Mouse (Mus musculus) limb, embryonic 13.5 days (tissue): ENCODE measurements at regions not wholly inside any gene's neighbourhood (a gene's known extent, or its start where the extent isn't known, plus 50 kb on each side); places are given as distances from the start of the nearest gene placed in this dataset.

Experiments
- ATAC-seq: fragments of 200-750 bp; cut with Nextera tagmentation; 2 replicates; pipeline ENCODE4 v1.8.0; 2017; ENCODE audit warnings: low read depth, moderate number of reproducible peaks, moderate TSS enrichment; ENCODE audit not compliant: low FRiP score
- H3K27ac ChIP-seq: fragments of 300-500 bp; sonication (generic); 2 replicates; pipeline ENCODE4 v1.5.1; 2015; ENCODE audit warnings: inconsistent platforms, mild to moderate bottlenecking, moderate library complexity
- H3K27me3 ChIP-seq: fragments of 300-500 bp; sonication (generic); 2 replicates; pipeline ENCODE4 v1.6.1; 2015; ENCODE audit warnings: mild to moderate bottlenecking, inconsistent platforms
- H3K36me3 ChIP-seq: fragments of 300-500 bp; sonication (generic); 2 replicates; pipeline ENCODE4 v1.6.1; 2015; ENCODE audit warnings: inconsistent platforms, mild to moderate bottlenecking, moderate library complexity
- H3K4me1 ChIP-seq: fragments of 300-500 bp; sonication (generic); 2 replicates; pipeline ENCODE4 v1.6.1; 2015; ENCODE audit warnings: inconsistent platforms
- H3K4me2 ChIP-seq: fragments of 300-500 bp; sonication (generic); replicated peaks from 2 replicates; pipeline ENCODE4 v1.6.1; 2015; ENCODE audit warnings: inconsistent platforms, mild to moderate bottlenecking, moderate library complexity
- H3K4me3 ChIP-seq: fragments of 300-500 bp; sonication (generic); 2 replicates; pipeline ENCODE4 v1.5.1; 2015; ENCODE audit warnings: moderate library complexity, mild to moderate bottlenecking, inconsistent platforms
- H3K9ac ChIP-seq: fragments of 300-500 bp; sonication (generic); 2 replicates; pipeline ENCODE4 v1.6.1; 2015; ENCODE audit warnings: mild to moderate bottlenecking, inconsistent platforms
- H3K9me3 ChIP-seq: fragments of 300-500 bp; sonication (generic); 2 replicates; pipeline ENCODE4 v1.6.1; 2016; ENCODE audit warnings: inconsistent platforms
- WGBS: fragments of 180-500 bp; shearing (Covaris S2); methylation state at CpG from one replicate; pipeline ENCODE4 v1.1.7; 2015; 5-methylcytosine and 5-hydroxymethylcytosine counted together

DNA sequence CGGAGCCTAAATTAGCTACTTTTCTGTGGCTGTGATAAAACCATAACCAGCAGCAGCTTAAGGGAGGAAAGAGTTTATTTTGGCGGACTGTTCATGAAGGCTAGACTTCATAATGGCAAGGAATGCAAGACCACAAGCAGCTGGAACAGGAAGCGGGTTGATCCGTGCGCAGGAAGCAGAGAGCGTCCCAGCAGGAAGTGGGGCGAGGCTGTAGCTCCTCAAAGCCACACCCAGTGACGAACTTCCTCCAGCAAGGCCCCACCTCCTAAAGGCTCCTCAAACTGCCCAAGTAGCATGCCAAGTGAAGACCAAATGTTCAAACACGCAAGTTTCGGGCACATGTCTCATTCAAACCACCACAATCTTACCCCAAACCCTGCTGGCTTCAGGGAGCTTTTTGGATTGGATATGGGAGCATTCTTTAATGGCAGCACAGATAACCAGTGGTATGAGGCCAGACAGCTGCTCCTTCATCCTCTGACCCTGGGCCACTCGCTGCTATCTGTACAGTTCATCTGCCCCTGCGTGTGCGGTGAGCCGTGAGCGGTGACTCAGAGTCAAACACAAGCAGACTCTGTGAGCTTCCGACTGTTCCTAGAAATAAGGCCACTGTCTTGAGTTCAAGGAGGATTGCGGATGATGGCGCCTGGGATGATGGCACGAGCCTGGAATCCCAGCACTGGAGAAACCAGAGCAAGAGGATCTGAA, 109.8 kb downstream of the Kctd15 start:
- Histone ChIP-seq H3K27ac (no peak overlapping the region), H3K9me3 (peaks cover 5% of the 10 kb centered on the region; the same call in 1 of the 2 replicates)
- 80% methylated on average over 19 of the region's 19 CpGs for WGBS

DNA sequence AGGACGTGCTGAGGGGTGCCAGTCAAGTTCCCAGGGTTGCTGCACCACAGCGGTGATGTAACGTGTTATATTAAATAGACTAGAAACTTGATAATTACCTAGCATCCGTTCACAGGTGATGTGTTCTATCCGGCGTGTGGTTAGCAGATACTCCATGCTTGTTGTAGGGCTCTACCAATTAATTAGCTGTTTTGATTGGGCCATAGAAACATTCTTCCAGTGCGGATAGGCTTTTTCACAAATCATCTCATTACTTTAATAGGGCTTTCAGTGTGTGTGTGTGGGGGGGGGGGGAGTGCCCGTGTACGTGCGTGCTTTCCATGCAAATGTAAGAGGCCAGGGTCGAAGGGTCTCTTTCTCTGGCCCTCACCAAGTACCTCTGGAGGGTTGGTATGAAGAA, 110.6 kb downstream of the Kctd15 start:
- Histone ChIP-seq H3K36me3 (no peaks in the 10 kb centered on the region), H3K9me3 (peaks cover 5% of the 10 kb centered on the region; the same call in 1 of the 2 replicates), H3K27me3 (no peaks in the 10 kb centered on the region), H3K4me1 (0 out of 2 replicates have a peak, but pooled peaks cover 2% of the 10 kb centered on the region), H3K4me2 (no peak overlapping the region), H3K4me3 (no peak overlapping the region), H3K9ac (no peak overlapping the region), H3K27ac (no peak overlapping the region)
- ATAC-seq: no peak
- WGBS: 85% methylated on average over 11 of the region's 11 CpGs

More for the DNA sequence above, 109.8 kb downstream of the Kctd15 start:
- Histone ChIP-seq H3K4me1 (no peaks in the 10 kb centered on the region), H3K4me2 (no peak overlapping the region), H3K4me3 (no peak overlapping the region), H3K9ac (no peak overlapping the region), H3K27me3 (no peaks in the 10 kb centered on the region), H3K36me3 (no peaks in the 10 kb centered on the region)
- no peak for ATAC-seq

DNA sequence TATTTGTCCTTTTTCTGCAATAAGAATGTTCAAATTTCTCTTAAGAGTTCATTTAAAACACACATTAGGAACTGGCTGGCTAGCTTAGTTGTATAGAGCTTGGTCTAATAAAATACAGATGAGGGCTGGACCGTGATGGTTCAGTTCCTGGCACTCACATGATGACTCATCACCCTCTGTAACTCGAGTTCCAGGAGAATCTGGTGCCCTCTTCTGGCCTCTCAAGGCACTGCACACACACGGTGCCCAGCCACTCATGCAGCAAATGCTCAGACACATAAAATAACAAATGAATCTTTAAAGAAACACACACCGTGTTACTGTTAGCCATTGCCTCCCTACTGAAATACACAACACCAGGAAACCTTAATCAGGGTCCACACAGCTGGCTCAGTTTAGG, 114.6 kb downstream of the Kctd15 start:
- ATAC-seq: no peak
- H3K27ac ChIP-seq: no peak overlapping the region

DNA sequence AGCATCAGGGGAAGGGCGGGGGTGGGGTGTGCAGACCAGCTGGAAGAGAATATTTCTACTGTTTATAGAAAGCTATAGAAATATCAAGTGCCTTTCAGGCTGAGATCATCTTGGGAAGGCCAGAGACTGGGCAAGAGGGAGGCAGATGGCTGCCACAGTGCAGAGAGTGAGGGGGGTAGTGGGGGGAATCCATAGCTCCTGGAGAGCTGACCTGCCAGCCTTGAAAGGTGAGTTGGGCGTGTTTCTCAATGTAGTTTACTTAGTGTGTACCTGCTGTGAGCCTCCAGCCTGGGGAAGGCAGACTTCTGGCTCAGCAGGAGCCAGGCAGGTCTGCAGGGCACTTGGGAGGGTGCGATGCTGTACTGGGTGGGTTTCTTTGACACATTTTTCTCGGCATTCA, 115.5 kb downstream of the Kctd15 start:
- 75% methylated on average over 4 of the region's 4 CpGs for WGBS
- Histone ChIP-seq H3K27ac (no peak overlapping the region), H3K9me3 (peaks cover 5% of the 10 kb centered on the region; the same call in 1 of the 2 replicates), H3K4me2 (no peak overlapping the region), H3K36me3 (no peaks in the 10 kb centered on the region), H3K9ac (no peak overlapping the region), H3K4me3 (no peak overlapping the region), H3K4me1 (0 out of 2 replicates have a peak, but pooled peaks cover 2% of the 10 kb centered on the region), H3K27me3 (no peaks in the 10 kb centered on the region)
- no peak for ATAC-seq

More for the DNA sequence above, 114.6 kb downstream of the Kctd15 start:
- Histone ChIP-seq H3K4me1 (0 out of 2 replicates have a peak, but pooled peaks cover 2% of the 10 kb centered on the region), H3K9ac (no peak overlapping the region), H3K4me2 (no peak overlapping the region), H3K9me3 (peaks cover 5% of the 10 kb centered on the region; the same call in 1 of the 2 replicates), H3K36me3 (no peaks in the 10 kb centered on the region), H3K27me3 (no peaks in the 10 kb centered on the region), H3K4me3 (no peak overlapping the region)
- 74% methylated on average over 4 of the region's 4 CpGs for WGBS

DNA sequence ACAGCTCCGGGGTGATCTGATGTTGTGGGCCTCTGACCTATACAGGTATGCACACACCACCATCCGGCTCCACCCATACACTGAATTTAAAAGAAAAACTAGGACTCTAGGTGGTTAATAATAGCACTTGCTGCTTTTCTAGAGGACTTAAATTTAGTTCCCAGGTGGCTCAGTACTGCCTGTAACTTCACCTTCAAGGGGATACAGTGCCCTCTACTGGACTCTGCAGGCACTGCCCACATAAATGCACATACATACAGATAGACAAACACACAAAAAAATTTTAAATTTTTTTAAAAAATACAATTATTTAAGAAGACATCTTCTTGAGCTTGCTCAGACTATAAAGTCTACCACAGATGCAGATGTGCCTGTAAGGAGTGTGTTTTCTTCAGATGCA, 116.7 kb downstream of the Kctd15 start:
- H3K4me3 ChIP-seq: no peak overlapping the region
- 91% methylated on average over 2 of the region's 2 CpGs for WGBS
- no peak for ATAC-seq
- H3K9ac ChIP-seq: no peak overlapping the region
- H3K27ac ChIP-seq: no peak overlapping the region
- H3K9me3 ChIP-seq: peaks cover 5% of the 10 kb centered on the region; the same call in 1 of the 2 replicates
- H3K36me3 ChIP-seq: no peaks in the 10 kb centered on the region
- 0 out of 2 replicates have a peak, but pooled peaks cover 2% of the 10 kb centered on the region for H3K4me1 ChIP-seq
- H3K27me3 ChIP-seq: no peaks in the 10 kb centered on the region
- no peak overlapping the region for H3K4me2 ChIP-seq

DNA sequence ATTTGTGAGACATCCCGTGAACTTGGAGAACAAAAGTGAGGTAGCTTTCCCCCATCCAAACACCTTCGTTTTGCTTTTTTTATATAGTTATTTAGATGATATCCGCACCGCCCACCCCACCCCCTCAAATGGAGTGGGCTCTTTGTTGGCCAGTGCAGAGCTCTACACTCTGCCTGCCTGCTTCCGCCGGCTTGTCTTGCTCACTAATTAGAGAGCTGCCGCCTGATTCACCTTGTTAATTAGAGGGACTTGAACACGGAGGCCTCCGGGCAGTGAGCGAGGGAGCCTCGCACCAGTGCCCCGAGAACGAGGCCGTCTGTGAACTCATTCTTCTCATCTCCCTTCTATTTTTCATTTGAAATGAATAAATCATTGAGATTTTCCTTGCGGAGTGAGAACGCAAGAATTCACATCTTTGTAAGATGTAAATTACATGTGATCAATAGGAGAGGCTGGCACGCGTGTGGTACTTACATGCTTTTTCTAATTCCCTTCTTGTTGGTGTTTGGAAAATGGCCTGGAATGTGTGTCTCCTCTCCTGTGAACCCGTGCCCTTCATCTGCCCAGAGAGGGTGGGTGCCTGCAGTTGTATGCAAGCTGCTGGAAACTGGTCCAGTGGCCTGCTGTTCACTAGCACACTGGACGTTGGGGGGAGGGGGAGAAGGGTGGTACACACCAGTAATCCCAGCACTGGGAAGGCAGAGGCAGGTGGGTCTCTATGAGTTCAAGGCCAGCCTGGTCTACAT, 118.0 kb downstream of the Kctd15 start:
- peaks cover 5% of the 10 kb centered on the region; the same call in 1 of the 2 replicates for H3K9me3 ChIP-seq
- H3K36me3 ChIP-seq: no peaks in the 10 kb centered on the region
- no peak overlapping the region for H3K9ac ChIP-seq
- ATAC-seq: no peak
- no peak overlapping the region for H3K4me3 ChIP-seq
- 0 out of 2 replicates have a peak, but pooled peaks cover 2% of the 10 kb centered on the region for H3K4me1 ChIP-seq
- no peak overlapping the region for H3K4me2 ChIP-seq
- H3K27ac ChIP-seq: no peak overlapping the region
- 77% methylated on average over 20 of the region's 20 CpGs for WGBS
- H3K27me3 ChIP-seq: no peaks in the 10 kb centered on the region

DNA sequence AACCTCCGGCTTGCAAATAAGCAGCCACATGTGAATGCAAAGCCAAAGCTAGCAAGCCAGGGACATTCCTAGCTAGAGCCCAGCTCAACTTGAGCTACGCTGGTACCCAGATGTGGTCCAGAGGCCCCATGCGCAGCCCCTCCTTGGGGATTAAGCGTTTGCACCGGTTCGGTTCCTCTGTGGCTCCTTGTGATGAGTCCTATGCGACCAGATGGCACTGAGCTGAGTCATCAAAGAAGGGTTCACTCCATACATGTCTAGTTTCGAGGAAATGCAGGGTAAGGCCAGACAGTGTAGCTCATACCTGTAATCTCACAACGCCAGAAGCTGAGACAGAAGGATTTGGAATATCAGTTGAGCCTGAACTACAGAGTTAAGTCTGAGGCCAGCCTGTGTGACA, 119.4 kb downstream of the Kctd15 start:
- Histone ChIP-seq H3K4me3 (no peak overlapping the region), H3K9ac (no peak overlapping the region), H3K36me3 (no peaks in the 10 kb centered on the region), H3K9me3 (peaks cover 4% of the 10 kb centered on the region; the same call in 1 of the 2 replicates), H3K4me2 (no peak overlapping the region), H3K27me3 (no peaks in the 10 kb centered on the region), H3K4me1 (0 out of 2 replicates have a peak, but pooled peaks cover 2% of the 10 kb centered on the region), H3K27ac (no peak overlapping the region)
- WGBS: 67% methylated on average over 9 of the region's 9 CpGs
- ATAC-seq: no peak

DNA sequence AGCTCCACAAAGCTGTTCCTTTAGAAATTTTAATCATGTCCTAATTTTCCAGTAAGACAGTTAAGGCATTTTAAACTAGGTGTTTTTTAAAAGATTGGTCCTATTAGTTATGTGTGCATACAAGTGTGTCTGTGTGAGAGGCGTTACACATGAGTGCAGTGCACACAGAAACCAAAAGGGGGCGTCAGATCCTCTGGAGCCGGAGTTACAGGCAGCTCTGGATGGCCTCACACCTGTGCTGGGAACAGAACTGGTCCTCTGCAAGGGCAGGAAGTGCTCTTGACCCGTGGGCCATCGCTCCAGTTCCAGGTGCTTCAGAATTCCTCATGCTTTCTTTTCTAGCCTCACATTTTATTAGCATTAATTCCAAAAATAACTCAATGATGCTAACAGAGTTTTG, 122.3 kb downstream of the Kctd15 start:
- WGBS: 75% methylated on average over 5 of the region's 5 CpGs
- Histone ChIP-seq H3K36me3 (no peaks in the 10 kb centered on the region), H3K9ac (no peak overlapping the region), H3K27me3 (no peaks in the 10 kb centered on the region), H3K4me3 (no peak overlapping the region), H3K27ac (no peak overlapping the region), H3K4me2 (no peak overlapping the region), H3K4me1 (no peaks in the 10 kb centered on the region), H3K9me3 (no peaks in the 10 kb centered on the region)
- ATAC-seq: no peak

DNA sequence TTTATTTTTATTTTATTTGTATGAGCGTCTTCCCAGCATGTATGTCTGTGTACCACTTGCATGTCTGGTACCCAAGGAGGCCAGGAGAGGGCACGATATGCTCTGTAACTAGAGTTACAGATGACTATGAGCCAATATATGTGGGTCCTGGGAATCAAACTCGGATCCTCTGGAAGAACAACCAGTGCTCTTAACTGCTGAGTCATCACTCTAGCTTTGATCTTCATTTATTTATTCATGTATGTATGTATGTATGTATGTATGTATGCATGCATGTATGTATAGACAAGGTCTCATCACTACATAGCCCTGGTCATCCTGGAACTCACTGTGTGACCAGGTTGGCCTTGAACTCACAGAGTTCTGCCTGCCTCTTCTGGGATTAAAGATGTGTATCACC, 124.9 kb downstream of the Kctd15 start:
- no peaks in the 10 kb centered on the region for H3K27me3 ChIP-seq
- WGBS: 90% methylated on average over 3 of the region's 3 CpGs
- no peak overlapping the region for H3K9ac ChIP-seq
- no peak for ATAC-seq
- no peaks in the 10 kb centered on the region for H3K9me3 ChIP-seq
- no peak overlapping the region for H3K4me2 ChIP-seq
- H3K4me1 ChIP-seq: no peaks in the 10 kb centered on the region
- H3K4me3 ChIP-seq: no peak overlapping the region
- H3K36me3 ChIP-seq: no peaks in the 10 kb centered on the region
- H3K27ac ChIP-seq: no peak overlapping the region

DNA sequence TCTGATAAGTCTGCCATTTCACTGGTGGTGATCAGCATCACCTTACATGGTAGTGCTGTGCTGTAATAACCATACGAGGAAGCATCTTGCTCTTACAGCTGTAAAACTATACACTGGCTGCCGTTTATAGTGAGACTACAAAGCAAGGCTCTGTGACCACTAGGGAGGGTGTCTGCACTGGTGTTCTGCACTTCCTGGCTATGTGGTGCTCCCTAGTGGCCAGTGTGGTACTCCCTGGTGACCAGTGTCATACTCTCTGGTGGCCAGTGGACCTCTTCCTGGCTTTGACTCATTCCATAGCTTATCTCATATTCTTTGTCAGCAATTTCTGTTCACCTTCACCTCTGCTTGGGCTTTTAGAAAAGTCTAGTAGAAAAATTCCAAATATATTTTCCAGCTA, 114.7 kb upstream of the Lsm14a start:
- Histone ChIP-seq H3K4me1 (no peaks in the 10 kb centered on the region), H3K36me3 (no peaks in the 10 kb centered on the region), H3K9me3 (no peaks in the 10 kb centered on the region; the same call in 1 of the 2 replicates), H3K27ac (no peak overlapping the region), H3K4me2 (no peak overlapping the region), H3K27me3 (no peaks in the 10 kb centered on the region), H3K4me3 (no peak overlapping the region), H3K9ac (no peak overlapping the region)
- WGBS: 47% methylated on average over 2 of the region's 2 CpGs
- ATAC-seq: no peak

DNA sequence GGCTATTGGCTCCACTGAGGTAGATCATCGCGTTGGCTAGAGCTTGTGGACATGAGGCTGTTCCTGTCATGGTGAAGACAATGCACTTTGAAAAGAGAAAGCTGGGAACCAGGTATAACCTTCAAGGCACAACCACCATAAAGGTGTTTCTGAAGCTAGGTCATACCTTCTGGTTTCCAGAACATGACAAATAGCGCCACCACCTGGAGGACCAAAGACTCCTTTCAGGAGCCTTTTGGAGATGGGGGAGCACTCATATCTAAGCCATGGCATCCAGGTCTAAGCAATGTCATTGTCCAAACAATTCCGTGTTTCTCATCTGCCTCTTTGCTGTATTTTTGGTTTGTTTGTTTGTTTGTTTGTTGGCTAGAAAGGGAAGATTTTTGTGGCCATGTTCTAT, 113.7 kb upstream of the Lsm14a start:
- H3K9me3 ChIP-seq: no peaks in the 10 kb centered on the region; the same call in 1 of the 2 replicates
- H3K9ac ChIP-seq: no peak overlapping the region
- H3K4me2 ChIP-seq: no peak overlapping the region
- no peak overlapping the region for H3K27ac ChIP-seq
- no peaks in the 10 kb centered on the region for H3K4me1 ChIP-seq
- ATAC-seq: no peak
- H3K4me3 ChIP-seq: no peak overlapping the region
- H3K36me3 ChIP-seq: no peaks in the 10 kb centered on the region
- H3K27me3 ChIP-seq: no peaks in the 10 kb centered on the region
- 60% methylated on average over 4 of the region's 4 CpGs for WGBS

DNA sequence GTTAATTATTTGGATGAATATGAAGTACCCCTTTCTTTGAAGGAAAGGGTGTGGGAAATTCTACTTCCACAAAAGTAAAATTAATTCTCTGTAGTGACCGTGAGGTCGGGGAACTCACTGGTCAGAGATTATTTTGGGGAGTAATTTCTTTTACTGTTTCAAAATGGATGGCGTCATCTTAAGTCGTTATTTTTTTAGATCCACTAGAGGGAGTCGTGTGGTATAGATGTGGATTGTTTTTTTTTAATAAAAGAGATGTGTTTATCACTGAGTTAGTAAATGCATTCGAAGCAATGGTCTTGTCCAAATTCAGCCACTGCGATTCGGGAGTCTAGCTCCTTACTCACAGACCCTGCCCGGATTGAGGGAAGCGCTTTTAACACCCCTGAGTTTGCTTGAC, 100.8 kb upstream of the Lsm14a start:
- Histone ChIP-seq H3K27ac (no peak overlapping the region), H3K36me3 (no peaks in the 10 kb centered on the region), H3K9ac (no peak overlapping the region), H3K9me3 (0 out of 2 replicates have a peak, but pooled peaks cover 3% of the 10 kb centered on the region), H3K27me3 (no peaks in the 10 kb centered on the region), H3K4me1 (no peaks in the 10 kb centered on the region), H3K4me3 (no peak overlapping the region), H3K4me2 (no peak overlapping the region)
- WGBS: 59% methylated on average over 10 of the region's 10 CpGs
- ATAC-seq: no peak
